Mouse (Mus musculus) B cell, adult 67 days (primary cell): ENCODE data around the gene Vmn1r18. TPM values are rescaled to one million over a fixed set of nuclear protein-coding genes. Genes with fewer than 3 reads are reported as not detected.

Experiments
- total RNA-seq, 2 experiments: library from RNA; stranded (reverse); gene quantifications; 4 replicates each; pipeline ENCODE4 v1.2.4; 2023

Vmn1r18 gene
- not detected for total RNA-seq

DNA sequence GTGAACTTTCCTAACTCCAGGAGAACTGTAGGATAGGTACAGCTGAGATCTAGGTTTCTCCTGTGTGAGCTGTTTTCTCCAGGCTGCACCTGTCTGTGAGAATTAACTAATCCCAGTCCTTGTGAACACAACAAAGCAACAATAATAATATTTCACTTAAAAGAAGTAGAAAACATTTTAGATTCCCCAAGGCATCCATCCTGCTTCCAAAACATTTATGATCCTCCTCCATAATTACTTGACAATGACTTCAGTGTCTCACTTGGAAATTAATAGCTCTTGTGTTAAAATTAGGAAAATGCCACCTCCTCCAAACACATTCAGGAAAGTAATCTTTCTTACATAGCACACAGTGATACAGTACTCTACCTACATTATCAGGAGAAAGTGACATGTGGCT is at the start of gene Vmn1r18:
Gene Vmn1r18, minus strand, starts transcription at position 101 of the 400 bp plus-strand sequence.

DNA sequence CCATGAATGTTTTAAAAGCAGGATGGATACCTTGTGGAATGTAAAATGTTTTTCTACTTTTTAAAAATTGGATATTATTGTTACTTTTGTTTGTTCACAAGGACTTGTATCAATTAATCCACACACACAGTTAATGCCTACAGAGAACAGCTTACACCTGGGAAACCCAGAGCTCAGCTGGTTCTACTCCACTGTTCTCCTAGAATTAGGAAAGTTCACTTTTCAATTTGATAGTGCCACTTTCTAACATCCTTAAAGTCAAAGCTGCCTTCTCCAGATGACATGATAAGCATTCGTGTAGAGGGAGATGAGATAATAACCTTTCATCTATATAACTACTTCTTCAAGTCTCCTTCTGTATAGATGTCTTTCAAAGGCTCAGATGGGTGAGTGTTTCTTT is 33.0 kb upstream of the Vmn1r18 start, which contains the start of gene Vmn1r20:
Gene Vmn1r20, plus strand, starts transcription at position 301 of the 400 bp plus-strand sequence.

DNA sequence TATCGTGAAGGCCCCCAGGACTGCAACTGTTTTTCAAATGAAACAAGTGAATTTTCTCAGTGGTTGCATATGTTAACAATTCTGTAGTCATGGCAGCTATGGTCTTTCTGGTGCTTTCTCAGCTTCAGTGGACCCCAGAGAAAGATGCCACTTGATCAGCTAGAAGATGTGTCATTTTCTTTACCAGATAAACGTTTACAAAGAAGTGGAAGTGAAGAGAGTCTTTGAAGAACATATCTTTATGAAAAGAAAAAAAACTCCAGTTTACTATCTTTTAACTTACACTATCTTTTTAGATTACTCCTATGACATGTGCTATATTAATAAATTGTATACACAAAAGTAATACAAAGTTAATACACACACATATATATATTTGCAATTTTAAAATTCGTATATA is 7.9 kb upstream of the Vmn1r18 start, which contains the start of gene Vmn1r19:
Gene Vmn1r19, plus strand, starts transcription at position 301 of the 400 bp plus-strand sequence.

DNA sequence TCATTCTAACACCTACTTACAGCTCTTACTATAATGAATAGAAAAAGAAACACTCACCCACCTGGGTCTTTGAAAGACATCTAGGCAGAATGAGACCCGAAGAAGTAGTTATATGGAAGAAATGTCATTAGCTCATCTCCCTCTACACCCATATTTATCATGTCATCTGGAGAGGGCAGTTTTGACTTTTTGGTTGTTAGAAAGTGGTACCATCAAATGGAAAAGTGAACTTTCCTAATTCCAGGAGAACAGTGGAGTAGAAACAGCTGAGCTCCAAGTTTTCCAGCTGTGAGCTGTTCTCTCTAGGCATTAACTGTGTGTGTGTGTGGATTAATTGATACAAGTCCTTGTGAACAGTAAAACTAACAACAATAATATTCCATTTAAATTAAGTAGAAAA is 32.0 kb downstream of the Vmn1r18 start, which contains the start of gene Vmn1r17:
Gene Vmn1r17, minus strand, starts transcription at position 101 of the 400 bp plus-strand sequence.

DNA sequence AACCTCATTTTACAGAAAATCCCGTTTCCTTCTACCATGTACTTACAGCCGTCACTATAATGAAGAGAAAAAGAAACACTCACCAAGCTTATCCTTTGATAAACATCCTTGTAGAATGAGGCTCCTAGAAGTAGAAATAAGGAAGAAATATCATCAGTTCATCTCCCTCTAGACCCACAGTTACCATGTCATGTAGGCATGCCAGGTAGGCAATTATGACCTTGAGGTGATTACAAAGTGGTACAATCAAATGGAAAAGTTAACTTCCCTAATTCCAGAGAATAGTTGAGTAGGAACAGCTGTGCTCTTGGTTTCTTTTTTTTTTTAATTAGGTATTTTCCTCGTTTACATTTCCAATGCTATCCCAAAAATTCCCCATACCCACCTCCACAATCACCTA is 66.2 kb downstream of the Vmn1r18 start, which contains the start of gene Vmn1r16:
Gene Vmn1r16, minus strand, starts transcription at position 101 of the 400 bp plus-strand sequence.

Other genes starting within 250 kb of the Vmn1r18 start
- under 1 TPM in 1 of 2 experiments, not detected in 1; 0.09 TPM for gene Vmn1r12, start 238.9 kb downstream of the Vmn1r18 start, total RNA-seq
- gene Vmn1r13, start 192.5 kb downstream of the Vmn1r18 start, total RNA-seq, result not detected
- not detected for gene Vmn1r14, start 164.1 kb downstream of the Vmn1r18 start, total RNA-seq
- not detected for gene Vmn1r15, start 137.8 kb downstream of the Vmn1r18 start, total RNA-seq
- not detected for gene Vmn1r16, start 66.3 kb downstream of the Vmn1r18 start, total RNA-seq
- not detected for gene Vmn1r17, start 32.1 kb downstream of the Vmn1r18 start, total RNA-seq
- not detected for gene Vmn1r19, start 8.0 kb upstream of the Vmn1r18 start, total RNA-seq
- gene Vmn1r20, start 33.1 kb upstream of the Vmn1r18 start, total RNA-seq, result not detected
- gene Ppm1k, start 139.7 kb upstream of the Vmn1r18 start, total RNA-seq, result 10 to 100 TPM; 37.9 to 57.0 TPM
- gene Herc6, start 185.2 kb upstream of the Vmn1r18 start, total RNA-seq, result 10 to 100 TPM; 25.7 to 35.8 TPM